Mouse (Mus musculus) left cerebral cortex, adult 11 months (tissue): ENCODE results near the gene Tmem268.

Experiments
- DNase-seq: peaks from one replicate; pipeline ENCODE4 v3.0.0; 2022; ENCODE audit warnings: low spot score

Tmem268 gene

GRCm38 (mm10) chr4:63555111-63555510 is 3.5 kb upstream of the Tmem268 start:
- DNase-seq, result no peak

GRCm38 (mm10) chr4:63556665-63557064 is 1.9 kb upstream of the Tmem268 start:
- DNase-seq, result no peak

- no peak for DNase-seq
These were observed 1.2 kb upstream of the Tmem268 start for GRCm38 (mm10) chr4:63557124-63558059.

GRCm38 (mm10) chr4:63559127-63559697 is 631 bp downstream of the Tmem268 start:
- no peak for DNase-seq

- DNase-seq, result no peak
These were observed 1.5 kb downstream of the Tmem268 start for GRCm38 (mm10) chr4:63560079-63560478.

GRCm38 (mm10) chr4:63561861-63562675 is 3.5 kb downstream of the Tmem268 start:
- no peak for DNase-seq

GRCm38 (mm10) chr4:63562742-63563141 is 4.2 kb downstream of the Tmem268 start:
- no peak for DNase-seq

GRCm38 (mm10) chr4:63567712-63568390 is 9.3 kb downstream of the Tmem268 start:
- no peak for DNase-seq

GRCm38 (mm10) chr4:63569322-63569721 is 10.7 kb downstream of the Tmem268 start:
- no peak for DNase-seq

- no peak for DNase-seq
These were observed 11.7 kb downstream of the Tmem268 start for GRCm38 (mm10) chr4:63570208-63570781.

GRCm38 (mm10) chr4:63572621-63573020 is 14.0 kb downstream of the Tmem268 start:
- no peak for DNase-seq

- DNase-seq, result no peak
These were observed 21.1 kb downstream of the Tmem268 start for GRCm38 (mm10) chr4:63579649-63580048.

- DNase-seq, result no peak
These were observed 21.5 kb downstream of the Tmem268 start for GRCm38 (mm10) chr4:63580078-63580477.

- no peak for DNase-seq
These were observed 24.0 kb downstream of the Tmem268 start for GRCm38 (mm10) chr4:63582580-63582979.

- no peak for DNase-seq
These were observed 26.6 kb downstream of the Tmem268 start for GRCm38 (mm10) chr4:63585216-63585615.

- DNase-seq, result no peak
These were observed 27.7 kb downstream of the Tmem268 start for GRCm38 (mm10) chr4:63586240-63586639.

GRCm38 (mm10) chr4:63589987-63590386 is 31.4 kb downstream of the Tmem268 start:
- DNase-seq, result no peak

GRCm38 (mm10) chr4:63590538-63590937 is 32.0 kb downstream of the Tmem268 start:
- no peak for DNase-seq

- DNase-seq, result no peak
These were observed 36.0 kb downstream of the Tmem268 start for GRCm38 (mm10) chr4:63594459-63595110.

GRCm38 (mm10) chr4:63595259-63595658 is 36.7 kb downstream of the Tmem268 start:
- DNase-seq, result no peak

- DNase-seq, result no peak
These were observed 37.4 kb downstream of the Tmem268 start for GRCm38 (mm10) chr4:63596010-63596409.
